Mouse (Mus musculus): ENCODE measurements around the gene Srebf1.

Gene Srebf1

GRCm38 (mm10) chr11:60176182-60176974 lies 46.0 kb downstream of the Srebf1 start:
- DNase-seq = peak; percentile 73

GRCm38 (mm10) chr11:60175371-60176181 lies 46.8 kb downstream of the Srebf1 start:
- peak; percentile 80 for DNase-seq

GRCm38 (mm10) chr11:60173606-60174184 lies 48.7 kb downstream of the Srebf1 start:
- no peak for DNase-seq

- DNase-seq = no peak
Observed at GRCm38 (mm10) chr11:60172074-60172473, 50.3 kb downstream of the Srebf1 start.

- DNase-seq = no peak
Observed at GRCm38 (mm10) chr11:60168780-60169179, 53.6 kb downstream of the Srebf1 start.

- DNase-seq = no peak
Observed at GRCm38 (mm10) chr11:60165076-60165475, 57.3 kb downstream of the Srebf1 start.

GRCm38 (mm10) chr11:60164450-60164849 lies 57.9 kb downstream of the Srebf1 start:
- DNase-seq = no peak

- DNase-seq = no peak
Observed at GRCm38 (mm10) chr11:60163362-60163761, 59.0 kb downstream of the Srebf1 start.

GRCm38 (mm10) chr11:60162547-60162946 lies 59.8 kb downstream of the Srebf1 start:
- no peak for DNase-seq

- DNase-seq = no peak
Observed at GRCm38 (mm10) chr11:60161146-60161874, 61.1 kb downstream of the Srebf1 start.

- DNase-seq = no peak
Observed at GRCm38 (mm10) chr11:60160454-60161114, 61.8 kb downstream of the Srebf1 start.

- no peak for DNase-seq
Observed at GRCm38 (mm10) chr11:60159955-60160354, 62.4 kb downstream of the Srebf1 start.

- DNase-seq = no peak
Observed at GRCm38 (mm10) chr11:60158271-60158670, 64.1 kb downstream of the Srebf1 start.

- no peak for DNase-seq
Observed at GRCm38 (mm10) chr11:60155690-60156089, 66.7 kb downstream of the Srebf1 start.

- no peak for DNase-seq
Observed at GRCm38 (mm10) chr11:60153936-60154335, 68.4 kb downstream of the Srebf1 start.

- no peak for DNase-seq
Observed at GRCm38 (mm10) chr11:60152339-60152738, 70.0 kb downstream of the Srebf1 start.

- DNase-seq = no peak
Observed at GRCm38 (mm10) chr11:60150677-60151076, 71.7 kb downstream of the Srebf1 start.
